8 mouse cellular contexts compared by ENCODE assay signal in genomic region chr6:124512355-124512836, GRCm38 (mm10). TPM values are rescaled to one million over a fixed set of nuclear protein-coding genes. Genes with fewer than 3 reads are reported as not detected.
DNase-seq lines count a peak whose midpoint lies in the region; ATAC-seq and TF ChIP-seq lines count a peak whose summit lies in the region.

C1ra (plus strand) TSS chr6:124512405.

- peak; percentile 70 for DNase-seq in A20 (ENCODE audit: low read depth, low spot score)
- DNase-seq in adrenal gland, postnatal 14 days: peak; percentile 78
- DNase-seq in kidney, postnatal 0 days (ENCODE audit: low spot score): peak; percentile 82
- no peak for DNase-seq in liver, embryonic 13.5 days
- DNase-seq in natural killer cell, adult 2 months (ENCODE audit: low spot score in 2 of 2): peak; percentile 37 to 41
- peak; percentile 56 for DNase-seq in stomach, postnatal 0 days (ENCODE audit: low spot score)

- no peaks in the 10 kb centered on the region for H3K27me3 ChIP-seq in embryonic facial prominence, embryonic 13.5 days
- H3K27me3 ChIP-seq in heart, embryonic 14.5 days (ENCODE audit: control insufficient read depth, insufficient read depth, low read length): no peaks in the 10 kb centered on the region
- H3K27me3 ChIP-seq in kidney, postnatal 0 days (ENCODE audit: insufficient read depth, low read length): no peaks in the 10 kb centered on the region
- H3K27me3 ChIP-seq in liver, embryonic 13.5 days: no peaks in the 10 kb centered on the region
- no peaks in the 10 kb centered on the region for H3K27me3 ChIP-seq in stomach, postnatal 0 days (ENCODE audit: control insufficient read depth, insufficient read depth, low read length)

- H3K9me3 ChIP-seq in embryonic facial prominence, embryonic 13.5 days: no peaks in the 10 kb centered on the region
- H3K9me3 ChIP-seq in heart, embryonic 14.5 days (ENCODE audit: control insufficient read depth, low read length): no peaks in the 10 kb centered on the region
- no peaks in the 10 kb centered on the region for H3K9me3 ChIP-seq in kidney, postnatal 0 days (replicated peaks; ENCODE audit: low read length)
- H3K9me3 ChIP-seq in liver, embryonic 13.5 days (replicated peaks): no peaks in the 10 kb centered on the region
- no peaks in the 10 kb centered on the region for H3K9me3 ChIP-seq in stomach, postnatal 0 days (ENCODE audit: control insufficient read depth, low read length)

- WGBS in embryonic facial prominence, embryonic 13.5 days: 3% methylated on average over 6 of the region's 6 CpGs
- WGBS in heart, embryonic 14.5 days: 7% methylated on average over 6 of the region's 6 CpGs
- WGBS in kidney, postnatal 0 days: 5% methylated on average over 6 of the region's 6 CpGs
- WGBS in liver, embryonic 13.5 days (ENCODE audit: insufficient replicate concordance): 4% methylated on average over 6 of the region's 6 CpGs
- WGBS in stomach, postnatal 0 days: 11% methylated on average over 6 of the region's 6 CpGs

- peak within 1 kb of the TSS; percentile 32 for H3K4me3 ChIP-seq in embryonic facial prominence, embryonic 13.5 days
- H3K4me3 ChIP-seq in heart, embryonic 14.5 days (ENCODE audit: control insufficient read depth in 1 of 2, insufficient read depth in 1 of 2, low read depth in 1 of 2, low read length in 2 of 2): peak within 1 kb of the TSS; percentile 31 to 36
- peak within 1 kb of the TSS; percentile 30 for H3K4me3 ChIP-seq in kidney, postnatal 0 days (replicated peaks; ENCODE audit: low read depth, low read length)
- peak within 1 kb of the TSS; percentile 32 for H3K4me3 ChIP-seq in liver, embryonic 13.5 days (replicated peaks)
- H3K4me3 ChIP-seq in stomach, postnatal 0 days (ENCODE audit: low read depth, low read length): peak within 1 kb of the TSS; percentile 27

- no peak within 1 kb of the TSS; the same call in 1 of the 2 replicates for H3K9ac ChIP-seq in embryonic facial prominence, embryonic 13.5 days
- H3K9ac ChIP-seq in heart, embryonic 14.5 days (ENCODE audit: low read length): peak within 1 kb of the TSS; percentile 54; the same call in 1 of the 2 replicates
- no peak within 1 kb of the TSS for H3K9ac ChIP-seq in kidney, postnatal 0 days (ENCODE audit: low read depth, low read length)
- no peak within 1 kb of the TSS; the same call in 1 of the 2 replicates for H3K9ac ChIP-seq in liver, embryonic 13.5 days
- H3K9ac ChIP-seq in stomach, postnatal 0 days (ENCODE audit: low read length): no peak within 1 kb of the TSS

- no peak for ATAC-seq in embryonic facial prominence, embryonic 13.5 days (ENCODE audit: insufficient number of reproducible peaks, insufficient read depth, low FRiP score, low TSS enrichment, low read depth)
- ATAC-seq in heart, embryonic 14.5 days (ENCODE audit: insufficient number of reproducible peaks, insufficient read depth, low FRiP score, low read depth): no peak
- no peak for ATAC-seq in kidney, postnatal 0 days (replicated peaks; ENCODE audit: low FRiP score, low read depth)
- no peak for ATAC-seq in liver, embryonic 13.5 days (ENCODE audit: low read depth)
- no peak for ATAC-seq in stomach, postnatal 0 days (ENCODE audit: low FRiP score, low TSS enrichment)

- TF ChIP-seq EP300 in stomach, postnatal 0 days (optimal IDR thresholded peaks at IDR 0.05): no peak

- H3K27ac ChIP-seq in embryonic facial prominence, embryonic 13.5 days: no peak within 1 kb of the TSS
- no peak within 1 kb of the TSS for H3K27ac ChIP-seq in heart, embryonic 14.5 days (replicated peaks in 1 of 2; ENCODE audit: control insufficient read depth in 1 of 2, insufficient read depth in 1 of 2, low read depth in 2 of 2, low read length in 2 of 2)
- no peak within 1 kb of the TSS for H3K27ac ChIP-seq in kidney, postnatal 0 days
- H3K27ac ChIP-seq in liver, embryonic 13.5 days: no peak within 1 kb of the TSS
- H3K27ac ChIP-seq in stomach, postnatal 0 days (replicated peaks): no peak within 1 kb of the TSS

- H3K36me3 ChIP-seq in embryonic facial prominence, embryonic 13.5 days: no peaks in the 10 kb centered on the region
- H3K36me3 ChIP-seq in heart, embryonic 14.5 days (ENCODE audit: control insufficient read depth, insufficient read depth, low read length): no peaks in the 10 kb centered on the region
- no peaks in the 10 kb centered on the region for H3K36me3 ChIP-seq in kidney, postnatal 0 days (ENCODE audit: insufficient read depth, low read length)
- no peaks in the 10 kb centered on the region for H3K36me3 ChIP-seq in liver, embryonic 13.5 days
- no peaks in the 10 kb centered on the region for H3K36me3 ChIP-seq in stomach, postnatal 0 days (ENCODE audit: control insufficient read depth, insufficient read depth, low read length)

- peak within 1 kb of the TSS; percentile 56 for H3K4me2 ChIP-seq in embryonic facial prominence, embryonic 13.5 days
- peak within 1 kb of the TSS; percentile 67 for H3K4me2 ChIP-seq in heart, embryonic 14.5 days (ENCODE audit: low read length)
- peak within 1 kb of the TSS; percentile 57 for H3K4me2 ChIP-seq in kidney, postnatal 0 days (ENCODE audit: low read length)
- H3K4me2 ChIP-seq in liver, embryonic 13.5 days: peak within 1 kb of the TSS; percentile 43
- peak within 1 kb of the TSS; percentile 50 for H3K4me2 ChIP-seq in stomach, postnatal 0 days (replicated peaks; ENCODE audit: low read depth)

- no peaks in the 10 kb centered on the region for H3K4me1 ChIP-seq in embryonic facial prominence, embryonic 13.5 days
- no peaks in the 10 kb centered on the region for H3K4me1 ChIP-seq in heart, embryonic 14.5 days (ENCODE audit: control insufficient read depth in 2 of 2, insufficient read depth in 2 of 2, low read length in 2 of 2)
- H3K4me1 ChIP-seq in kidney, postnatal 0 days (replicated peaks; ENCODE audit: insufficient read depth, low read length): no peaks in the 10 kb centered on the region
- H3K4me1 ChIP-seq in liver, embryonic 13.5 days (replicated peaks): no peaks in the 10 kb centered on the region
- no peaks in the 10 kb centered on the region for H3K4me1 ChIP-seq in stomach, postnatal 0 days (replicated peaks; ENCODE audit: control insufficient read depth, insufficient read depth)

- TF ChIP-seq CTCF in kidney, postnatal 0 days (IDR thresholded peaks at IDR 0.05; ENCODE audit: low read depth): peak; percentile 89
- TF ChIP-seq CTCF in stomach, postnatal 0 days (IDR thresholded peaks at IDR 0.05; ENCODE audit: low read depth): peak; percentile 87

RNA-seq across cellular contexts. Expression of gene C1ra, which starts in this region (rescaled TPM):
- total RNA-seq in adrenal gland, postnatal 14 days (2021): 34.4 and 39.6 TPM in 2 replicates
- 2.7 and 2.8 TPM in 2 replicates for polyA plus RNA-seq in embryonic facial prominence, embryonic 13.5 days (2015; fragmentation: Nextera tagmentation; extraction: Ambion mirVana)
- 0.55 and 0.59 TPM in 2 replicates for polyA plus RNA-seq in heart, embryonic 14.5 days (2014; fragmentation: Nextera tagmentation; extraction: Ambion mirVana)
- 18.2 and 20.5 TPM in 2 replicates for polyA plus RNA-seq in kidney, postnatal 0 days (2015; fragmentation: Nextera tagmentation; extraction: Ambion mirVana)
- polyA plus RNA-seq in liver, embryonic 13.5 days (2015; fragmentation: Nextera tagmentation; extraction: Ambion mirVana): 7.5 and 8.4 TPM in 2 replicates
- 15.0 and 15.1 TPM in 2 replicates for polyA plus RNA-seq in stomach, postnatal 0 days (2015; fragmentation: Nextera tagmentation; extraction: Ambion mirVana)
